Mouse (Mus musculus) c-Kit-negative CD71-positive TER-119-positive erythroid progenitor cells, embryonic 14.5 days (primary cell): ENCODE measurements around the gene Plpp3.
"Not testable (repeated sequence)": the region's sequence is repeated elsewhere in the genome, so short reads cannot be mapped to it uniquely, and the experiment has no call there.

Experiments
- DNase-seq: peaks from one replicate; pipeline ENCODE4 v3.0.0-alpha.2; 2013; ENCODE audit warnings: low read depth, low spot score

Gene Plpp3

DNA sequence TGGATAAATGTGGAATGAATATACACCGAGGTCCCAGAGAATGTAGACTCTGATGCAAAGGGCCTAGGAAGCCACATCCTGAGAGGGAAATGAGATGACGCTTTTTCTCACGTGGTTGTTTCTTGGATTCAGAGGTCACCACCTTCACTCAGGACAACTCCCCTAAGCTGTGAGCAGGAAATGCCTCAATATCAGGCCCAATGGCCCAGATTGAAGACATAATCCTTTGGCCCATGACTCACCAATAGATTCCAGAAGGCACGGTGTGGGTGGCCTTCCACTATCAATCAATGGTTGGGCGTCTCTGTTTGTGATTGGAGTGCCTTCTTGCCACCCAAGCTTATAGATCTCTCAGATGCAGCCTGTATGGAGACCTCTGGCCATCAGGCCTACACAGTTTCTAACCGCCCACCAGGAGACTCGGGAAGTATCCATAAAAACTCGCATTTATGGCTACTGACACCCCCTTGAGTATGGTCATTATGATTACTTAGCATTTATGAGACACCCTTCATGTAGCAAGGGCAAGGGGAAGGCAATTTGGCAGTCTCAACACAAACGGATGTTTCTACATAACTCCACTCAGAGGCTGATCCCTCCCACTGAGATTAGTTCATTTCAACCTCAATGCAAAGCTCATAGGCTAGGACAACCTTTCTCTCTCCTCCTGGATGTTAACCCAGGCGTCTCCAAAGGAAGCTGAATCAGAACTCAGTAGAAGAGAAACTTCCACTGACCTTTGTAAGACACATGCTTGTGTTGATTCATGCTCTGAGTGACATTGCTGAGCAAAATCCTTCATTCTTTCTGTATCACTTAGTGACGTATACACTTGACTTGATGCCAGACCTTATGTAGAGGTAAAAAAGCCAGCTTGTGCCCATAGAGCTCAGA lies 100.8 kb downstream of the Plpp3 start:
- DNase-seq, result no peak

DNA sequence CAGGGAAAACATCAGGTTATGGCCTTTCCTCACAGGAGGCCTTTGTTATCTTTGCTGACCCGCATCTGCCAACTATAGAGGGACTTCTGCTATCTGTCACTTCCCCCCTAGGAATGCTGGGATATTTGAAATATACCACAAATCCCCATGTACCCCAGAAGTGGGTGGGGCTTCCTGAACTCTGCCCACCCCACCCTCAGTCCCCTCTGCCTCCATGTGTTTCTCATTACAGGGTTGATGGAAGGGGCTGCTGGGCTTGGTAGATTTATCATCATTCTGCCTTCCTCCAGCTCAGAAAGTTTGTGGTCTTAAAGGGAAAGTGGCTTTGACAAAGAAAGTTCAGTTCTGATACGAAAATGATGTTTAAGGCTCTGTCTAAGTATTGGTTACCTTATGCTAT lies 103.2 kb downstream of the Plpp3 start:
- DNase-seq, result no peak

DNA sequence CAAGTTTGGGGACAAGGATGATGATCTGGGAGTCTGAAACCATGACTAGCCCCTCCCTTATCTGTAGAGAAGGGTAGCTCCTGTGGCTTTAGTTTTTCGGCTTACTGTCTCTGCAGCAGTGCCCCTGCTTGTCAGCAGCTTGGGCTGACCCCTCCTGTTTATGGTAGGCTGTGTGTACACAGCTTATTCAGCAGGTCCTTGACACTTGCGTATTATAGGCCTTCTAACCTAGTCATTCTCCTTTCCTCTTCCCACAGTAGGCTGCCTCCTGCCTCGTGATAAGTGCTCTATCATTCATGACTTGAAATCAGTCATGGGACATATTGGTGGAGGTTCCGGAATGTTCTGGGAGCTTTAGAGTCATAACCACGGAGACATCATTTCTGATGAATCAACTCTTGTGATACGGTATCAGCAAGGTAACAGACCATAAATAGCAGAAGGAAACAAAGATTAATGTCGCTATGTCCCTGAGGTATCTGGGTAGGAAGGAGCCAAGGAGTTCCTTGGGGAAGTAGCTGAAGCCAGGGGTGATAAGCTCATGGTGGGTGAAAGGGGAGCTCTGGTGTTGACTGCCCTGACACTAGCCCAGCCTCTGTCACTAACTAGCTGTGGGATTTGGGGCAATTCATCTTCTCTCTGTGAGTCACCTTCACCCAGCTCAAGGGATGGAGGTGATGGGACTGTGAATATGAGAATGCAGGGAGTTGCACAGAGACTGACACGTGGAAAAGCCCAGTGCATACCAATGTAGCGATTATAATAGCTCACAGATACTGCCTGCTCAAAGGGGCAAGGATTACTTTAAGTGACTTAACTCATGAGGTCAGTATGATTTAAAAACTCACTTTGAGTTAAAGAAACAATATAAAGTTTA lies 104.0 kb downstream of the Plpp3 start:
- no peak for DNase-seq

DNA sequence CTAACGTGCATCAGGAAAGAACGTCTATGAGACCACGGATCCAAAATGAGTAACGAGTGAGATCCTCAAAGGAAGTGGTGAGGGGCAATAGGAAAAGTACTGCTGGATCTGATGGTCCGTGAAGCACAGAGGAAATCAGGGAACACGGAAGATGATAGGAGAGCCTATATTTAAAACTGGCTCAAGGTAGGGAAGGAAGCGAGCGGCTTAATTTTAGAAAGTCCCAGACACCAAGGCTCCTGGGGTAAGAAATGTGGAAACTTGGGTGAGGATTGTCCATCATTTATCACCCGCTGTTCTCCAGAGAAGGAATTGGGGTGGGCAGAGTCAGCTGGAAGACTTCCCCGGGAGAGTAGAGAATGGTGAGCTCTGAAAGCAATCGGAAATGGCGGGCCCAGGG lies 105.2 kb downstream of the Plpp3 start:
- no peak for DNase-seq

DNA sequence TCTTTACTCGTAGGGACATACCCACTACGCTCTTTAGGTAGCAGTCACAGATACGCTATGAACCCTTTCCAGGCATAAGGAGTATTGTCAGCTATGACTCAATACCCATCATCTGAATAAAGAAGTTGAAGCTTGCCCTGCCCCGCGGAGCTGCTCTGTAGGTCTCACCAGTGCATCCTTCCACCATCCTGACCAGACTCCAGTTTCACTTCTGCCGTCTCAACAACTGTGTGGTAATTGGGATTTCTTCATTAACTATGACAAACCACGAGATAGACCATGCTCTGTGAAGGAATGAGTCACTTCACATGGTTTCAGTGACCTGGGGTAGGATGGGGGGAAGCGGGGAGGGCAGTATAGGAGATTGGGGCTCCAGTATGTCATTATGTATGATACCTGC lies 106.5 kb downstream of the Plpp3 start:
- DNase-seq, result no peak

DNA sequence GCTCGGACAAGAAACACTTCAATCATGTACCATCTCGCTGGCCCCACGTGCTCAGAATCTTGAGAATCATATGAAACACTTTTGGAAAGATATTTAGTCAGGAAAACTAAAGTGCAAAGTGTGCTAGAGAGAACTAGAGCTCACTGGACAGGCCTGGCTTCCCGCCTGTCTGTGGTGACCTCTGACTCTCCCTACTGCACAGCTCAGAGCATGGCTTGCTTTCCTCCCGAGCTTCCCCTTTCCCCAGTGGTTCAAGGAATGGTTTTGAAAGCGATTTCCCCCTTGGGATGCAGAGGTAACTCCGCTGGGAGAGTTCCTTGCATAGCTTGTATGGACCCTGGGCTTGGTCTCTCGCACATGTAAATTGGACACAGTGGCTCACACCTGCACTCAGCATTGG lies 107.9 kb downstream of the Plpp3 start:
- no peak for DNase-seq

DNA sequence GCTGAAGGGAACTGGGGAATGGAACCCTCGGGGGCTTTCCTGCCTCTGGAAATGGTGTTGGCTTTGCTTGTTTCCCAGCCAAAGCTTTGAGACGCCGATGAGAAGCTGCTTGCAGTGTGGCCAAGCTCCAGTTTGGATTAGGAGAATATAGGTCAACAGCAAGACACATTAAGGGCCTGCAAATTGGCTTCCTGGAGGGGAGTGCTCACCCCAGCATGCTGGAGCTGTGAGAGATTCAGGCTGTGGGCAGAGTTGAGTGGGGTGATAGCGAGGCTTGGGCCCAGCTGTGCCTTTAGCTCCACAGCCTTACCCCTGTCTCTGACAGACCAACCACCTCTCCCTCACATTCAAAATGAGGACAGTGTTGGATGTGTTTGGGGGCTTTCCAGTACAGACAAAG lies 108.5 kb downstream of the Plpp3 start:
- DNase-seq, result no peak

GRCm38 (mm10) chr4:105268202-105268730 lies 111.1 kb downstream of the Plpp3 start:
- no peak for DNase-seq

- not testable (repeated sequence) for DNase-seq
These were observed 112.3 kb downstream of the Plpp3 start for GRCm38 (mm10) chr4:105269398-105269797.

DNA sequence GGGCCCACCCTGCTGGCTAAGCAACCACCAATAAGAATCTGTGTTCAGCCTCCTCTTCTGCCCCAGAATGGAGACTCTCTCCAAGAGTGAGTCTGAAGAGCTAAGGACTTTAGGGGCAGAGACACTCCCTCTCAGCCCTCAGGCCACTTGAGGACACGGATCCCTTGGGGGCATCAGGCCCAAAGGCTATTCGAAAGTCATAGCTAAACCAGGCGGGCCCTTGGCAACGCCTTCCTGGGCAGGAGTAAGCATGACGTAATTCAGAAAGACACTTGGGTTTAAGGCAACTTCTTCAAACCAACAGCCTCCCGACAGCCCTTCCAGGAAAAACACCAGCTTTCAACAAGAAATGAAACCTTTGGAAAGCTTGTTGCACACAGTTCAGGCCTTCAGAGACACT lies 114.0 kb downstream of the Plpp3 start:
- DNase-seq, result no peak

DNA sequence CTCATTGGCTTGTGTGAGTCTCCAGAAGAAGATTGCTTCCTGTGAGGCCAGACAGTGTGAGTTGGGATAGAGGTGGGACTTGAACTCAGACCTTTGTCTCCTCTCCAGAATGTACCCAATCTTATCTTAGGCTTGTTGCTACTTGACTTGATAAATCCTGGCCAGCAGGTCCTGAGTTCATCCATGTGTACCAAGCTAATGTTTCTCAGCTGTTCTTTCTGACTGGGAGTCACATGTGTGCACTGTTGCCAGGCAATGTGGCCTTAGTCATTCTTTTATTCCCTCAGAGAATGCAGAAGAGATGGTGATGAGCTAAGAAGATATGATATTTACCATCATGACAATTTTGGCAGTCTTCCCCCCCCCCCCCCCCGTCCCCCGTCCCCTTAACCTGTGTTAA lies 115.9 kb downstream of the Plpp3 start:
- no peak for DNase-seq

- no peak for DNase-seq
These were observed 116.3 kb downstream of the Plpp3 start for GRCm38 (mm10) chr4:105273486-105273885.

DNA sequence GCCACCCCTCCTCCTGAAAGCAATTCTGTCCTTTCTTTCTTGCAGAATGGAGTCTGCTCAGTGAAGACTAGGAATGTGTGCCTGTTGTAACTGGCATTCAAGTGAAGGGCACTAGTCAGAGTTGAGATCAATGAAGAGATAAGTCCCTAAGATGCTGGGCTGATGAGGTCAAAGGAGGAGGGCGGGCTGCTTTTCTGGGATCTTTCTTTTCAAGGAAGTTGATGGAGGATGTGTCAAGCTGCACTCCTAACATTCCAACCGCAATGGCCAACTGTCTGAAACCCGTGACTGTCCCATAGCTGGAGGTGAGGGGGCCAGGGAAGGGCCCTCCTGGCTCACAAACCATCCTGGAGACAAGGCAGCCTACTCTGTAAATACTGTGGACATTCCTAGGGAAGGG lies 118.5 kb downstream of the Plpp3 start:
- no peak for DNase-seq

DNA sequence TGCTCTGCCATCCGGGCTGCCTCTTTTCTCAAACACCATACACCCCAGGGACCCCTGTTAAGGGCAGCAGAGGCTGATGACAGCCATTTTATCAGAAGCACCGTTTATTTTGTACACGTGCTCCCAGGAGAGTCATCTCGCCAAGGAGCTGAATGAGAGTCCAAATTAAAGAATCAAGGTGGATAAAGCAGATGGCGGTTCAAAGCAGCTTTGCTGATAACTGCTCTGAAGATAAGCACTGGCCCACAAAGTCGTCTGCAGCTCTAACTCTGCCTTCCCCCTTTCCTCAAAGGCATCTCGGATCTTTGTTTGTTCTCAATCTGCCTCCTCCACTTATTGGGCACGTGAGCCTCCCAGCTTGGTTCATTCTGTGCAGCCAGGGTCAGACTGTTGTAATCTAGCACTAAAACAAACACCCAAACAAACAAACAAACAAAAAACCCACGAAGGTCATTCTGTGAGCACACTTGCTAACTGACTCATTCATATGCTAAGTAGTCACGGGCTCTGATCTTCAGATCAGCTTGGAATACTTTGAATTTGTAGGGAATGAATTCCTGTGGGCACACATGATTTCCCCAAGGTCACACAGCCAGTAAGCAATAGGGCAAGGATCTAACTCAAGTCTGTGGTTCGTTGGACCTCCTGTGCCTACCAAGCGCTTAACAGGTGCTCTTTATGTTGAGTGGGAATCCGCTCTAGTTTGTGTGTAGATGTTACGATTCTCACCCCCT lies 119.1 kb downstream of the Plpp3 start:
- DNase-seq, result no peak

DNA sequence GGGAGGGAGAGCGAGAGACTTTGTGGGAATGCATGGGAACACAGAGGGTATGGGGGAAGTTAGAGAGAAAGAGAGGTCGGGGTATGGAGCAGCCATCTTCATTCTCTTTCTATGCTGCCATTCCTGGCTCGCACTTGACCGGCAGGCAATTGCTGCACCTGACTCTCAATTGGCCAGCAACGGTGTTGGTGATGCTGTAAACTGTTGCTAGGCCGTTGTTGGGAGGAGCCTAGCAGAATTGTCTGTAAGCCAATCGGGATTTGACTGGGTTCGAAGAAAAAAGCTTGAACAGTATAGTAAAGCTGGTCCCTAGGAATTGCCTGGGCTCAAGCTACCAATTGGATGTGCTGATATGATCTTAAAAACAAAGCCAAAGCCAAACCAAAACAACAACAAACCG lies 121.0 kb downstream of the Plpp3 start:
- DNase-seq, result no peak

GRCm38 (mm10) chr4:105278571-105279410 lies 121.6 kb downstream of the Plpp3 start:
- DNase-seq, result no peak

- no peak for DNase-seq
These were observed 122.7 kb downstream of the Plpp3 start for GRCm38 (mm10) chr4:105279806-105280205.

DNA sequence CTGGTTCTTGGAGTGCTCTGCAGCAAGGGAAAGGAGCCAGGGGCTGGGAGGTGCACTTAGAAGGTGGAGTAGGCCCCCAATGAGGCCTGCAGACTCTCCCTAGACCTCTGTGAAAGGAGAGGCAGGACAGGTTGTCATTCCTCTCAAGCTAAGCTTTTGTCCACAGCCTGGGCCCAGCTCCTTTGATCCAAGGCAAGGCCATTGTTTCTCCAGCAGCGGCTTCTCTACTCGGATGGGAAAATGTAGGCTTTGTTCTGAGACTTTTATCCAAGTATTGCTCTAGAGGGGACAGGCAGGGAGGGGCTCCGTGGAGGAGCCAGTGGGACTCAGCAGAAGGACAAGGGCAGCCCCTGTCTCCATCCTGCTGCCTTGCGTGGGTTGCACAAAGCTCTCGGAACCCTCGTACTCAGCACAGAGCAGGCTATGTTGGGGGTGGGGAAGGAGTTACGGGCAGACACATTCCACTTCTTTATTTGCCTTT lies 124.6 kb downstream of the Plpp3 start:
- DNase-seq, result no peak
